Mouse (Mus musculus) CD4-positive, CD25-positive, alpha-beta regulatory T cell (primary cell): Measurements from ENCODE around the gene Pdia4. TPM values are rescaled to one million over a fixed set of nuclear protein-coding genes. Genes with fewer than 3 reads are reported as not detected.

Experiments
- polyA plus RNA-seq: library from polyadenylated mRNA; unstranded; fragments of 100-300 nt; shearing (Covaris generic); gene quantifications from one replicate; pipeline ENCODE4 v1.2.1, GENCODE M21; 2017

Pdia4 gene
- polyA plus RNA-seq: 153 TPM

GRCm38 (mm10) chr6:47813257-47813878 lies at the start of gene Pdia4:
Gene Pdia4, minus strand, starts transcription at chr6:47813430.

GRCm38 (mm10) chr6:47835482-47835983 lies 22.3 kb upstream of the Pdia4 start, which contains the start of gene Zfp398:
Gene Zfp398, plus strand, starts transcription at chr6:47835661.

GRCm38 (mm10) chr6:47830104-47831078 lies 17.2 kb upstream of the Pdia4 start, which contains the start of gene Zfp786:
Gene Zfp786, minus strand, starts transcription at chr6:47830867.

Other genes with a start within 250 kb of the Pdia4 start
- 44.4 TPM for gene Ezh2, start 218.1 kb downstream of the Pdia4 start, polyA plus RNA-seq
- 0.28 TPM for gene Zfp786, start 17.4 kb upstream of the Pdia4 start, polyA plus RNA-seq
- 22.1 TPM for gene Zfp398, start 22.2 kb upstream of the Pdia4 start, polyA plus RNA-seq
- gene Zfp282, start 63.8 kb upstream of the Pdia4 start, polyA plus RNA-seq: 9.9 TPM
- 16.5 TPM for gene Zfp212, start 107.0 kb upstream of the Pdia4 start, polyA plus RNA-seq
- gene Zfp956, start 140.0 kb upstream of the Pdia4 start, polyA plus RNA-seq: 26.5 TPM
- gene Zfp777, start 235.5 kb upstream of the Pdia4 start, polyA plus RNA-seq: 42.5 TPM